Mouse (Mus musculus) thymus, postnatal 4 days (tissue): ENCODE data around the gene Megf6.

Experiments used
- DNase-seq: peaks from one replicate; pipeline ENCODE4 v3.0.0; 2021

The Megf6 gene

GRCm38 (mm10) chr4:154160538-154161390 lies 9.8 kb upstream of the Megf6 start, which contains the start of gene Tprgl:
Tprgl (minus strand) TSS chr4:154160666.
- peak; percentile 98 for DNase-seq

GRCm38 (mm10) chr4:154163296-154163695 lies 7.2 kb upstream of the Megf6 start:
- peak; percentile 81 for DNase-seq

GRCm38 (mm10) chr4:154167053-154167452 lies 3.5 kb upstream of the Megf6 start:
- peak; percentile 80 for DNase-seq

- no peak for DNase-seq
Measured at GRCm38 (mm10) chr4:154170021-154170420, 509 bp upstream of the Megf6 start.

- no peak for DNase-seq
Measured at GRCm38 (mm10) chr4:154171151-154171930, 811 bp downstream of the Megf6 start.

GRCm38 (mm10) chr4:154171931-154172604 lies 1.5 kb downstream of the Megf6 start:
- no peak for DNase-seq

- no peak for DNase-seq
Measured at GRCm38 (mm10) chr4:154177257-154177656, 6.7 kb downstream of the Megf6 start.

GRCm38 (mm10) chr4:154181001-154181400 lies 10.5 kb downstream of the Megf6 start:
- no peak for DNase-seq

- DNase-seq = no peak
Measured at GRCm38 (mm10) chr4:154183566-154183965, 13.0 kb downstream of the Megf6 start.

GRCm38 (mm10) chr4:154185001-154185400 lies 14.5 kb downstream of the Megf6 start:
- no peak for DNase-seq

GRCm38 (mm10) chr4:154186002-154186537 lies 15.5 kb downstream of the Megf6 start:
- no peak for DNase-seq

GRCm38 (mm10) chr4:154188948-154189347 lies 18.4 kb downstream of the Megf6 start:
- DNase-seq = no peak

- no peak for DNase-seq
Measured at GRCm38 (mm10) chr4:154197961-154198360, 27.4 kb downstream of the Megf6 start.

- no peak for DNase-seq
Measured at GRCm38 (mm10) chr4:154198377-154198961, 27.9 kb downstream of the Megf6 start.

- no peak for DNase-seq
Measured at GRCm38 (mm10) chr4:154201511-154201910, 31.0 kb downstream of the Megf6 start.

- DNase-seq = no peak
Measured at GRCm38 (mm10) chr4:154204532-154204931, 34.0 kb downstream of the Megf6 start.

GRCm38 (mm10) chr4:154205392-154205791 lies 34.9 kb downstream of the Megf6 start:
- no peak for DNase-seq

- DNase-seq = peak; percentile 77
Measured at GRCm38 (mm10) chr4:154207261-154207660, 36.7 kb downstream of the Megf6 start.

GRCm38 (mm10) chr4:154209054-154209453 lies 38.5 kb downstream of the Megf6 start:
- DNase-seq = no peak

GRCm38 (mm10) chr4:154209825-154210224 lies 39.3 kb downstream of the Megf6 start:
- DNase-seq = no peak

GRCm38 (mm10) chr4:154211459-154211858 lies 40.9 kb downstream of the Megf6 start:
- no peak for DNase-seq

GRCm38 (mm10) chr4:154213586-154213985 lies 43.1 kb downstream of the Megf6 start:
- DNase-seq = no peak

- no peak for DNase-seq
Measured at GRCm38 (mm10) chr4:154214075-154214474, 43.5 kb downstream of the Megf6 start.
